Mouse (Mus musculus) bone marrow macrophage, adult 2 months (primary cell): ENCODE results near the gene Gpr34.

Source experiments
- CTCF ChIP-seq: IDR thresholded peaks from 2 replicates; pipeline ENCODE4 v1.5.1; 2012; ENCODE audit warnings: low read depth, mild to moderate bottlenecking, low read length, moderate library complexity
- POLR2A ChIP-seq: IDR thresholded peaks from 2 replicates; pipeline ENCODE4 v1.6.1; 2012; ENCODE audit warnings: mild to moderate bottlenecking, low read depth, low read length, borderline replicate concordance

DNA sequence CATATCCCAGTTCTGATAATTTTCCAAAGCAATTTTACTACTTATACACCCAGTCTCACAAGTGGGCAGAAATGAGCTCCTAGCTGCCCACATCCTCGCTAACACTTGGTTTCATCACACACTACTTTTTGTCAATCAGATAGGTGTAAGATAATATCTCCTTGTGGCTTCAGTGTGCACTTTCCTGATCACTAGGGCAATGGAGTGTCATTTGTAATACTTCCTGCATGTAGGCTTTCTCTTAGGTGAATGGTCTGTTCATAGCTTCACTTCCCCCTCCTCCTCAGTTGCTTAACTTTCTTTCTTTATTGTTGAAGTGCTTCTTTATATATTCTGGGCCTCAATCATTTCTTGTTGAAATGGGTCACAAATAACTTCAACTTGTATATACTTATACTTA is 20.4 kb downstream of the Gpr34 start:
- TF ChIP-seq CTCF (no peak), POLR2A (no peak)
